Mouse (Mus musculus) midbrain, embryonic 10.5 days (tissue): ENCODE results near the gene Slc50a1. TPM values are rescaled to one million over a fixed set of nuclear protein-coding genes. Genes with fewer than 3 reads are reported as not detected.

Source experiments
- DNase-seq: peaks from one replicate; pipeline ENCODE4 v3.0.0-alpha.2; 2017; ENCODE audit warnings: low spot score
- H3K27ac ChIP-seq: fragments of 300-500 bp; sonication (generic); replicated peaks from 2 replicates; pipeline ENCODE4 v1.5.1; 2016; ENCODE audit warnings: mild to moderate bottlenecking
- H3K27me3 ChIP-seq: fragments of 300-500 bp; sonication (generic); 2 replicates; pipeline ENCODE4 v1.6.1; 2016; ENCODE audit warnings: low read depth, mild to moderate bottlenecking; ENCODE audit not compliant: poor library complexity, severe bottlenecking
- H3K36me3 ChIP-seq: fragments of 300-500 bp; sonication (generic); 2 replicates; pipeline ENCODE4 v1.6.1; 2016; ENCODE audit warnings: mild to moderate bottlenecking, moderate library complexity
- H3K4me1 ChIP-seq: fragments of 300-500 bp; sonication (generic); 2 replicates; pipeline ENCODE4 v1.6.1; 2016
- H3K4me3 ChIP-seq: fragments of 300-500 bp; sonication (generic); 2 replicates; pipeline ENCODE4 v1.5.1; 2016; ENCODE audit warnings: mild to moderate bottlenecking, moderate library complexity
- H3K9me3 ChIP-seq: fragments of 300-500 bp; sonication (generic); replicated peaks from 2 replicates; pipeline ENCODE4 v1.6.1; 2016; ENCODE audit warnings: mild to moderate bottlenecking
- WGBS: fragments of 180-500 bp; shearing (Covaris S2); methylation state at CpG from one replicate; pipeline ENCODE4 v1.1.7; 2016; 5-methylcytosine and 5-hydroxymethylcytosine counted together
- polyA plus RNA-seq: library from polyadenylated mRNA; unstranded; fragments of >200 nt; fragmentation: Nextera tagmentation; extraction: Ambion mirVana; gene quantifications from 2 replicates; pipeline ENCODE4 v1.2.1, GENCODE M21; 2016

The Slc50a1 gene
- polyA plus RNA-seq, 1 experiment from 2014 or later: 29.8 TPM

DNA sequence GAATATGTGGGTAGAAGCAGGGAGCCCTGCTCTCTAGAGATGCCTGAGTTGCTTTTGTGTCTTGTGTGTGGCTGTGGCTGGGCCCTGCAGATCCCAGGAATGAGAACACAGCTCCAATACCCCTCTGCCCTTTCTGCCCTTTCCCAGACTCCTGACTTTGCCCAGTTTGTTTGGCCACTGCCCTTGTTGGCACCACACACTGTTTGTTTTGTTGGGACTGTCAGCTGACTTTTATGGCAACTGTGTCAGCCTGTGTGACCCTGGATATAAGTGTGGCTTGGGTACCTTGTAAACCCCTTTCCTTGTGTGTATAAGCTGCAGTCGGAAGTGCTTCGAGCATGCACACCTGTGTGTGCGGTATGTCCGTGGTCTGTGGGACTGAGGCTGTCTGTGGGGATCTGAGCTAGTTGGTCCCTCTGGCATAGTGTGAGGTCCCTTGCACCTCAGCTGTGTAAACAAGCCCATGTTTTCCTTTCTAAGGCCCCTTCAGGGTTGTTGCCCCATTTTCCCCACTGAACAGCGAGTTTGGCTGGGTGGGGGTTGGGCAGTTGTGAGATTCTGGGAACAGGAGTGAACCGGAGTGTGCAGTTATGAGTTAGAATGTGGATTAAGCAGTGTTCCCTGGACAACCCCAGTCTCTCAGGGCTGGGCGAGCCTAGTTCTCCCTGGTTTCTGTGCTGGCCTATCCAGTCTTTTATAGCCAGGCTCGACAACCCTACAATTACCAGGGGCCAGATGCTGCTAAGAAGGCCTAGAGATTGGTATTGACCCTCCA lies 35.4 kb upstream of the Slc50a1 start:
- 0 out of 2 replicates have a peak overlapping the region, but pooled peaks have one; percentile 43 for H3K27ac ChIP-seq

DNA sequence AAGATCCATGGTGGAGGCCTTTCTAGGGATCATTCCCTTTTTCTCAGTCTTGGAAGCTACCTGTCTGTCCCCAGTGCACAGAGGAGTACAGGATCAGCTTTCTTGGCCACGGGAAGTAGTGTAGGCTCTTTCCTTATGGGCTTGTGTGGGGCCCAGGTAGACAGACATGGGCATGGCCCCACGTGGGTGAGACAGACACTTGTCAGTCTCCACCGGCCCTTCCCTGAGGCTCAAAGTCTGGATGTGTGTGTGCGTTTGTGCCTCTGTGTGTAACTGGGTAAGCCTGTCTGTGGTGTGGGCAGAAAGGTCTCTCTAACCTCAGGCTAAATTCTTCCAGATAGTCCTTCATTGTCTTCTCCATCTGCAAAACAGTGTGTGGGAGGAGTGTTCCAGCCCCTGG lies 34.7 kb upstream of the Slc50a1 start:
- WGBS: 79% methylated on average over 4 of the region's 4 CpGs
- H3K9me3 ChIP-seq: no peaks in the 10 kb centered on the region
- no peak for DNase-seq
- H3K27me3 ChIP-seq: peaks cover 4% of the 10 kb centered on the region
- H3K27ac ChIP-seq: 0 out of 2 replicates have a peak overlapping the region, but pooled peaks have one; percentile 43
- peaks cover 18% of the 10 kb centered on the region for H3K4me1 ChIP-seq
- H3K4me3 ChIP-seq: no peak overlapping the region
- H3K36me3 ChIP-seq: no peaks in the 10 kb centered on the region

More for the DNA sequence above, 35.4 kb upstream of the Slc50a1 start:
- Histone ChIP-seq H3K36me3 (no peaks in the 10 kb centered on the region), H3K4me3 (no peak overlapping the region), H3K9me3 (no peaks in the 10 kb centered on the region), H3K4me1 (peaks cover 18% of the 10 kb centered on the region), H3K27me3 (no peaks in the 10 kb centered on the region)
- no peak for DNase-seq
- WGBS: 68% methylated on average over 8 of the region's 8 CpGs

DNA sequence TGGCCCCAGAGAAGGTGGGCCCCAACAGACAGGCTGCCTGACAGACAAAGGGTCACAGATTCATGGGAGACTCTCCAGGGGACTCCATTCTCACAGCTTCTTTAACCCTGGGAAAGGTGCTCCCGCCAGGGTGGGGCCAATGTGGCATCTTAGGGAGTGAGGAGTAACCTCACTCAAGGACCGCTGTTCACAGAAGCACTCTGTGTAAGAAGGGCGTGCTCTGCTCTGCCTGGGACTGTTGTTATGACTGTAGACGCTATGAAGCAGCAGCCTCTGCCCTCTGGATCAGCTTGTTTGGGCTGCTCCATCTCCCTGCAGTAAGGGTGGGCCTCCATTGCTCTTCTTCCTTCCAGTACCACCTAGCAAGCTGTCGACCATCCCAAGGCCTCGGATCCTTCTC lies 34.1 kb upstream of the Slc50a1 start:
- WGBS: 59% methylated on average over 6 of the region's 6 CpGs
- no peak overlapping the region for H3K4me3 ChIP-seq
- H3K9me3 ChIP-seq: no peaks in the 10 kb centered on the region
- DNase-seq: no peak
- H3K36me3 ChIP-seq: no peaks in the 10 kb centered on the region
- peaks cover 24% of the 10 kb centered on the region for H3K4me1 ChIP-seq
- H3K27ac ChIP-seq: no peak overlapping the region
- peaks cover 10% of the 10 kb centered on the region for H3K27me3 ChIP-seq

DNA sequence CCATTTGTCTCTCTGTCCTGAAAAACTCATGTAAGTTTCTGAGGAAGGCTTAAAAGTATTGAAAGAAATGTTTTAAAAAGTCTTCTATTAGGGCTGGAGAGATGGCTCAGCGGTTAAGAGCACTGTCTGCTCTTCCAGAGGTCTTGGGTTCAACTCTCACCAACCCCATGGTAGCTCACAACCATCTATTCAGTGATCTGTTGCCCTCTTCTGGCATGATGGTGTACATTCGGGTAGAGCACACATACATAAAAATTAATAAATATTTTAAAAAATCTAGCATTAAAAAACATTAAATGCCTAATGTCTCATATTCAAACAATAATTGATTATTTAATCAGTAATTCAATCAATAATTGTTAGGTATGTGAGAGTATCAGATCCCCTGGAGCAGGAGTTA lies 30.1 kb upstream of the Slc50a1 start:
- no peak for DNase-seq

DNA sequence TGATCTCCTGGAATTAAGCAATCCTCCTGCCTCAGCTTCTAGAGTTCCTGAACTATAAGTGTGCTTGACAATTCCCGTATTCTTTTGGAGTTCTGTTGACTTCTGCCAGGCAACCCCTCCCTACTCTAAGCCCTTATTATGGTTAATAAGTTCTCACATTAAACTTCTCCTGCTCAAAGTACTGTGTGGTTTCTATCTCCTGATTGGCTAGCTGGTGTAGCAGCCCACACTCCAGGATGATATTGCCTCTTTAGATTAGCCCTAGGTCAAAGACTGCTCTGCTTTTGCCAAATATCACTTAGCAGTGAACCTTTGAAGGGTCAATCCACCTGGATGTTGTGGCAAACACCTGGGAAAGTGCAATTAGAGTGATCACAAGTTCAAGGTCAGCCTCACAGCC lies 29.7 kb upstream of the Slc50a1 start:
- peaks cover 9% of the 10 kb centered on the region for H3K4me1 ChIP-seq
- peak overlapping the region; percentile 38; the same call in 1 of the 2 replicates for H3K4me3 ChIP-seq
- no peak for DNase-seq
- no peaks in the 10 kb centered on the region for H3K9me3 ChIP-seq
- H3K36me3 ChIP-seq: no peaks in the 10 kb centered on the region
- peaks cover 26% of the 10 kb centered on the region for H3K27me3 ChIP-seq
- H3K27ac ChIP-seq: no peak overlapping the region
- WGBS: 75% methylated on average over 1 of the region's 1 CpGs

More for the DNA sequence above, 30.1 kb upstream of the Slc50a1 start:
- Histone ChIP-seq H3K27me3 (peaks cover 26% of the 10 kb centered on the region), H3K27ac (no peak overlapping the region), H3K4me1 (peaks cover 13% of the 10 kb centered on the region), H3K4me3 (no peak overlapping the region), H3K9me3 (no peaks in the 10 kb centered on the region), H3K36me3 (no peaks in the 10 kb centered on the region)
- 69% methylated on average over 2 of the region's 2 CpGs for WGBS

DNA sequence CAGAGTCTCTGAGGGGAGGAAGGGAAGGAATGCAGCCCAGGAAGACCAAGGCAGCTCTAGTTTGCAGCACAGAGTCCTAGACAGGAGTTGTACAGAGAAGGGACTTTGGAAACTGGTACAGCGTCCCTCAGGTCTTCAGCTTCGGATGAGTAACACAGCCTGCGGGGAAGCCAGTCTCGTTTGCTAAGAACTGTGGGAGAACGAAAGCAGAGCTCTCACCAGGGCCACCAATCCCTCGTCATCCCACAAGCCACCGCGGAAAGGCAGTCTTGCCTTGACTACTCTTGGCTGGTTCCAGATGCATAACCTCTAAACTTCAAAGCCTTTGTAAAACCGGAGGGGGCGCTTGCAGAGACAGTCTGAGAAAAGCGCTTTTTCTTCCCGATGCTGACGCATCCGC lies 29.1 kb upstream of the Slc50a1 start:
- Histone ChIP-seq H3K9me3 (no peaks in the 10 kb centered on the region), H3K27me3 (peaks cover 26% of the 10 kb centered on the region), H3K36me3 (no peaks in the 10 kb centered on the region), H3K4me1 (peaks cover 9% of the 10 kb centered on the region), H3K27ac (no peak overlapping the region), H3K4me3 (peak overlapping the region; percentile 38)
- WGBS: 3% methylated on average over 14 of the region's 14 CpGs
- DNase-seq: peak; percentile 50

DNA sequence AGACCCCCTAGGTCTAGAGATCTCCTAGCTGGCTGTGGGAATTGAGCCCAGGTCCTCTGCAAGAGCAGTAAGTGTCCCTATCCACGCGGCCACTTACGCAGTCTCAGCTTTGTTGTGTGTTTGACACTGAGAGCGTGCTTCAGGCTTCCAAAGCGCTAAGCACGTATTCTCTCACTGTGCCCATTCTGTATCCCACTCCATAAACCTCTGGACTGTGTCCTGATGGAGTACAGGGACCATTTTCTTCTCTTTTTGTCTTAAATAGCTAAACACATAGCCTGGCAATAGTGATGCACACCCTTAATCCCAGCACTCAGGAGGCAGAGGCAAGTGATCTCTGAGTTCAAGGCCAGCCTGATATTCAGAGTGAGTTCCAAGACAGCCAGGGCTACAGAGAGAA lies 28.5 kb upstream of the Slc50a1 start:
- WGBS: 85% methylated on average over 6 of the region's 6 CpGs
- H3K27me3 ChIP-seq: peaks cover 26% of the 10 kb centered on the region
- no peaks in the 10 kb centered on the region for H3K9me3 ChIP-seq
- H3K36me3 ChIP-seq: no peaks in the 10 kb centered on the region
- peaks cover 9% of the 10 kb centered on the region for H3K4me1 ChIP-seq
- no peak overlapping the region for H3K27ac ChIP-seq
- H3K4me3 ChIP-seq: no peak overlapping the region
- no peak for DNase-seq

DNA sequence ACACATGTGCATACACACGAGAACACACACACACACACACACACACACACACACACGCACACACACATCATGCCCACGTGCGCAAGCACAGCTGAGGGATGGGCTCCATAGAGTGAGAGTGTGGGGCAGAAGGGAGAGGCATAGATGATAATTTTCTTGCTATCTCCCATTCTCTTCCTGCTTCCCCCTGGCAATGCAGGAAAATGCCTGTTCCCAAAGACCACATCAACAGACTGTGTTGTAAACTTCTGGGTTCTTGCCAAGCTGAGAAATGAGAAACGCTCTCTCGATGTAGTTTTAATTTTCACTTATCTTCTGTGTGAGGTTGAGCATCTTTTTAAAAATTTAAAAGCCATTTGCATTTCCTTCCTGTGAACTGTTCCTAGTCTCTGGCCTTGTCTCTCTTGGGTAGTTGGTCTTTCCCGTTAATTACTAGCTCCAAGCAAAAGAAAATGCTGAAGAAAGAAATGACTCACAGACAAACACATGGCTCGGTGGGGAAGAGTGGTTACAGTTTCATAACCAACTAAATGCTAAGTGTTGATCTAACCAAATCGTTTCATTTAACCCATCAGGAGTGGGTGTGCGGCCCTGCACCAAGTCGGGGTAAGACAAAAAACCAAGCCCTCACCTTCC lies 26.5 kb upstream of the Slc50a1 start:
- Histone ChIP-seq H3K27ac (no peak overlapping the region), H3K9me3 (no peaks in the 10 kb centered on the region), H3K4me1 (peaks cover 9% of the 10 kb centered on the region), H3K36me3 (no peaks in the 10 kb centered on the region), H3K4me3 (no peak overlapping the region), H3K27me3 (peaks cover 26% of the 10 kb centered on the region)
- WGBS: 90% methylated on average over 11 of the region's 11 CpGs
- no peak for DNase-seq

DNA sequence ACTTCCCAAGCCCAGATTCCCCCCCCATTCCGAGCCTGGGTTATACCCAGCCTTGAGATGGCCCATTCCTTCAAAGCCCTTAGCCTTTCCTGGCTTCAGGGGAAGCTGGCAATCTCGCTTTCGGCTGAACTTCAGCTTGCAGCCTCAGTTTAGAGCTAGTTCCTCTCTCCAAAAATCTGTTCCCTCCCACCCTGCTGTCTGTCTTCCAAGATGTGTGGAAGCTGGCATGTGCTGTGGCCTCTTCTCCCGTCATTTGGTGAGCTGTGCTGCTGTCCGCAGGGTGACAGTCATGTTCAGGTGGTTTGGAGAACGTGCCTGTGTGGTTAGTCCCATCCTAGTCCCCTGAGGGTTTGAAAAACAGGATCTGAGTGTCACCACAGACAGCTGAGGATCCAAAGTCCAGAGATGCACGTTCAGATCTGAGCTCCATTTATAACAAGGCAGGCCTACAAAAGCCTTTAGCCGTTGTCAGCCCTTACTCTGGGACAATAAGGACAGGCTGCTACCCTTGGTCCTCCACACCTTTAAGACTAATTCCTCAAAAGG lies 25.4 kb upstream of the Slc50a1 start:
- Histone ChIP-seq H3K36me3 (no peaks in the 10 kb centered on the region), H3K4me3 (no peak overlapping the region), H3K27me3 (peaks cover 26% of the 10 kb centered on the region), H3K4me1 (peaks cover 9% of the 10 kb centered on the region), H3K27ac (0 out of 2 replicates have a peak overlapping the region, but pooled peaks have one; percentile 11), H3K9me3 (no peaks in the 10 kb centered on the region)
- no peak for DNase-seq
- WGBS: 86% methylated on average over 8 of the region's 8 CpGs

DNA sequence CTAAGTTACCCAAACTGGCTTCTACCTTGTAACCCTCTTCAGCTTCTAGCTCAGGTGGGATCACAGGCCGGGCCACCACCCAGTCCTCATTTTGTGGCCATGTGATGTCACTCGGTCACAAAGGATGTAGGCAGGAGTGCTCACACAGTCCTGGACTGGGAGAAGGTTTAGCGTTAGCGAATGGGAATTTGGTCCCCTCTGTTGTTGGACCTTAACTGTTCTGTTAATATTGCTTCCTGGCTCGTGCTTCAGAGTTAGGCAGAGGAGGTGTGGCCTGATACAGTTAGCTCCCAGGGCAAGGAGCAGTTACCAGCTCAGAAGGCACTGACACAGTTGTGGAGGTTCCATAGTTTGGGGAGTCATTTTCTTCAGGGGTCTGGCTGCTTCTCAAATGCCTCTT lies 23.8 kb upstream of the Slc50a1 start:
- no peak for DNase-seq

DNA sequence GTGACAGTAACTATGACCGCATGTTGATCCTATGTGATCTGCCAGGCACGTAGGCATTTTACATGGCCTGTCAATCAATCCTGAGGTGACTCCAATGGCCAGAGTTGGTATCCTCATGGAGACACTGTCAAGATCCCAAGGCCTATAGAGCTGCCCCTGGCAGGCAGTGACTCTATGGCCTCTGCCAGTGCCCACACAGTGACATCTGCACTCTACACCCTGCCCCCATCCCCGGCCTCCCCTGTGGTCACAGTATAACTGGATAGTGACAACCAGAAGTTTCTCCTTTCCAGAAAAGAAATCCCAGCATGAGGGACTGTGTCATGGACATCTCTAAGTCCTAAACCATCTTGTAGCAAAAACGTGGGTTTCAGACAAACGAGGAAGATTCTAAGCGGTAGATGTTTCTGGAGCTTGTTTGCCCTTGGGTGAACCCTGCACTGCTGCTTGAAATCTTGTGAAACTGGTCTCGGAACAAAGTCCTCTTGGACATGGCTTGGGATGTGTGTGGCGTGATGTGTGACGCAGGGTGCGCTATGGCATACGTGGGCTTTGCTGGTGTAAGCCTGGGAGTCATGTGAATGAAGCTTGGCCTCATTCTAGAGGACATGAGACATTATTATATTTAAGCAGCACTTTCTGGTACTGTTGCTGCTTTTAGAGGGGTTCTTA lies 23.0 kb upstream of the Slc50a1 start:
- Histone ChIP-seq H3K9me3 (no peaks in the 10 kb centered on the region), H3K27me3 (peaks cover 6% of the 10 kb centered on the region; the same call in 1 of the 2 replicates), H3K4me3 (no peak overlapping the region), H3K4me1 (peaks cover 10% of the 10 kb centered on the region; the same call in 1 of the 2 replicates), H3K27ac (no peak overlapping the region), H3K36me3 (no peaks in the 10 kb centered on the region)
- no peak for DNase-seq
- WGBS: 92% methylated on average over 11 of the region's 11 CpGs

More for the DNA sequence above, 23.8 kb upstream of the Slc50a1 start:
- Histone ChIP-seq H3K27me3 (peaks cover 14% of the 10 kb centered on the region), H3K4me3 (no peak overlapping the region), H3K36me3 (no peaks in the 10 kb centered on the region), H3K27ac (no peak overlapping the region), H3K4me1 (peaks cover 2% of the 10 kb centered on the region), H3K9me3 (no peaks in the 10 kb centered on the region)
- 84% methylated on average over 5 of the region's 5 CpGs for WGBS

DNA sequence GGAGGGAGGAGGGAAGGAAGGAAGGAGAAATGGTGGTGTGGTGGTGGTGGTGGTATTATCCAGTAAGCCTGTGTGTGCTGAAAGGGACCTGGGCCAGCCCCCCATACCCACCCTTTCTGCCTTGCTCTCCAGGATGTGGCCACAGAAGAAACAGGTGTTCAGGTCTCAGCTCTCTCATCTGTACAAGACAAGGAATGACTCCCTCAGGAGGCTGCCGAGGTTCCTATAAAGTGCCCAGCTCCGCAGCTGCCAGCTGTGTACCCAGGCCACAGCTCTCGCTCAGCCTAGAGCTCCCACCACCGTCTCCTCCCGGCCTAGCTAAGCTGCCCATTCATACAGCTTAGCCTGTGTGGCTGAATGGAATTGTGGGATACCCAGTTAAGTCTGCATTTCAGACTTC lies 21.9 kb upstream of the Slc50a1 start:
- no peak for DNase-seq
- no peaks in the 10 kb centered on the region for H3K36me3 ChIP-seq
- H3K9me3 ChIP-seq: no peaks in the 10 kb centered on the region
- H3K27ac ChIP-seq: no peak overlapping the region
- no peaks in the 10 kb centered on the region for H3K27me3 ChIP-seq
- H3K4me1 ChIP-seq: peaks cover 14% of the 10 kb centered on the region; the same call in 1 of the 2 replicates
- WGBS: 74% methylated on average over 5 of the region's 5 CpGs
- no peak overlapping the region for H3K4me3 ChIP-seq
